Mouse (Mus musculus) left cerebral cortex, adult 18-20 months (tissue): ENCODE measurements at regions not wholly inside any gene's neighbourhood (a gene's known extent, or its start where the extent isn't known, plus 50 kb on each side); places are given as distances from the start of the nearest gene placed in this dataset.
A peak's percentile ranks its signal among the peaks of the same experiment; 100 is the strongest.

Experiments used
- DNase-seq, 2 experiments: peaks; one replicate each; pipeline ENCODE4 v3.0.0; 2021 to 2022; ENCODE audit warnings: low spot score in 2 of 2, mixed read lengths in 1 of 2

- no peak for DNase-seq
Observed at GRCm38 (mm10) chr1:128983411-128983810, 289.7 kb upstream of the Thsd7b start.

GRCm38 (mm10) chr1:128975586-128975985, 297.5 kb upstream of the Thsd7b start:
- DNase-seq, result no peak

GRCm38 (mm10) chr1:128951436-128951835, 321.7 kb upstream of the Thsd7b start:
- DNase-seq, result no peak

- no peak for DNase-seq
Observed at GRCm38 (mm10) chr1:128950512-128950911, 322.6 kb upstream of the Thsd7b start.

GRCm38 (mm10) chr1:128914811-128915210, 322.7 kb upstream of the Cxcr4 start:
- DNase-seq, result no peak

GRCm38 (mm10) chr1:128912532-128912931, 320.4 kb upstream of the Cxcr4 start:
- DNase-seq, result peak in 1 of 2 experiments; percentile 18

GRCm38 (mm10) chr1:128907566-128907965, 315.5 kb upstream of the Cxcr4 start:
- DNase-seq, result no peak

GRCm38 (mm10) chr1:128898025-128898424, 305.9 kb upstream of the Cxcr4 start:
- DNase-seq, result no peak

GRCm38 (mm10) chr1:128894546-128894945, 302.5 kb upstream of the Cxcr4 start:
- DNase-seq, result no peak

GRCm38 (mm10) chr1:128878291-128878690, 286.2 kb upstream of the Cxcr4 start:
- peak; percentile 11 to 48 for DNase-seq

GRCm38 (mm10) chr1:128875289-128875688, 283.2 kb upstream of the Cxcr4 start:
- DNase-seq, result peak; percentile 47 to 49

- DNase-seq, result no peak
Observed at GRCm38 (mm10) chr1:128874190-128874589, 282.1 kb upstream of the Cxcr4 start.

- DNase-seq, result no peak
Observed at GRCm38 (mm10) chr1:128868761-128869160, 276.7 kb upstream of the Cxcr4 start.

- no peak for DNase-seq
Observed at GRCm38 (mm10) chr1:128860537-128860936, 268.4 kb upstream of the Cxcr4 start.

GRCm38 (mm10) chr1:128860094-128860493, 268.0 kb upstream of the Cxcr4 start:
- no peak for DNase-seq

- no peak for DNase-seq
Observed at GRCm38 (mm10) chr1:128858661-128859060, 266.6 kb upstream of the Cxcr4 start.

GRCm38 (mm10) chr1:128856933-128857332, 264.8 kb upstream of the Cxcr4 start:
- no peak for DNase-seq

- no peak for DNase-seq
Observed at GRCm38 (mm10) chr1:128854649-128855048, 262.6 kb upstream of the Cxcr4 start.

- no peak for DNase-seq
Observed at GRCm38 (mm10) chr1:128853286-128853685, 261.2 kb upstream of the Cxcr4 start.

- no peak for DNase-seq
Observed at GRCm38 (mm10) chr1:128837361-128837760, 245.3 kb upstream of the Cxcr4 start.

- no peak for DNase-seq
Observed at GRCm38 (mm10) chr1:128835510-128835909, 243.4 kb upstream of the Cxcr4 start.

GRCm38 (mm10) chr1:128833096-128833715, 241.1 kb upstream of the Cxcr4 start:
- no peak for DNase-seq

- peak; percentile 67 to 80 for DNase-seq
Observed at GRCm38 (mm10) chr1:128832201-128832883, 240.2 kb upstream of the Cxcr4 start.
